Mouse (Mus musculus) frontal cortex, postnatal 10 days (tissue): ENCODE measurements around the gene Dcun1d3.
A peak's percentile ranks its signal among the peaks of the same experiment; 100 is the strongest.

Source experiments
- DNase-seq, 2 experiments: peaks; one replicate each; pipeline ENCODE4 v3.0.0; 2022; ENCODE audit warnings: low spot score in 2 of 2, mixed read lengths in 1 of 2

Dcun1d3 gene

GRCm38 (mm10) chr7:119873050-119873449 is 23.0 kb downstream of the Dcun1d3 start:
- DNase-seq = no peak

GRCm38 (mm10) chr7:119872204-119872603 is 23.9 kb downstream of the Dcun1d3 start:
- DNase-seq = no peak

GRCm38 (mm10) chr7:119866136-119866535 is 30.0 kb downstream of the Dcun1d3 start:
- DNase-seq = no peak

DNA sequence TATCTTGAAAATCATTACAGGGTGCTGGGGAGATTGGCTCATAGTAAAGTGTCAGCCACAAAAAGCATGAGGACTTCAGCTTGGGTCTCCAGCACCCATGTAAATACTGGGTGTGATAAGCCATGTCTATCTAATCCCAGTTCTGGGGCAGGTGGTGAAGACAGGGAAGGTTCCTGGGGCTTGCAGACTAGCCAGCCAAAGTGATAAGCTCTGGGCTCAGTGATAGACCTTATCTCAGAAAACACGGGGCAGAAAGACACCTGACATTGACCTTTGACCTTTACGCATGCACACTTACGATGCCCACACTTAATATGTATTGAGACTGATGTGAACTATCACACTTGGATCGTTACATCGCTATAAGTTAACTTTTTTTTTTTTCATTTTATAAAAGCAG is 31.6 kb downstream of the Dcun1d3 start:
- no peak for DNase-seq

DNA sequence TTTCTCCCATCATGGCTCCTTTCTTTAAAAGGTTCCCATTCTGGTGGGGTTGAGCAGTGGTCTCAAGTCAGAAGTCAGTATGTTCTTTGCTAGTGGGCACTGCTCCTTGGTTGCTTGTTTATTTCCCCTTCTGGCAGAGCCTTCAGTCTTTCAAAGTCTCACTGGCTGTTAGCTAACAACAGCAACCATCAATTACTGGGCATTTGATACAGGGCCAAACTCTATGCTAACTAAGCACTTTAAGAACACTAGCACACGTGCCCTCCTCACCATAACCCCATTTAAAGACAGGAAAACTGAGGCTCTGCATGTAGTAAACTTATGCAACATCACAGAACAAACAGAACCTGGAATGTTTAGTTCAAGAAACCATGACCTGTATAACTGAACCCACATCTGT is 33.9 kb downstream of the Dcun1d3 start:
- DNase-seq = no peak

- peak; percentile 19 to 28 for DNase-seq
Measured at GRCm38 (mm10) chr7:119861335-119862091, 34.6 kb downstream of the Dcun1d3 start.

DNA sequence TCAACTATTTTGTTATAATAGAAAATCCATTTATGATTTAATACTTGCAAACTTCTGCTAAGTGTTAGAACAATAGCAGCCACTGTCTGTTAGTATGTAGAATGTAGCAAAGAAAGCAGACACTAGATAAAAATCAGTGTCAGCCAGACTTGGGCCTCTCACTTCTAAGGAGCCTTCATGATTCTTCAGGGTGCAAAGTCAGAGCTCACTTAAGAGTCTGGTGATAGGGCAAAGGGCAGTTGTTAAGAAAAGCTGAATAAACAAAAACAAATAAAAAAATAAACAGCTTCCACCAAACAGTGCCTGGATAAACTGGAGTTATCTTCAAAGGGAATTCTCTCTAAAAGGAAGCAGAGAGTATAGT is 35.1 kb downstream of the Dcun1d3 start:
- no peak for DNase-seq

- DNase-seq = no peak
Measured at GRCm38 (mm10) chr7:119860554-119860953, 35.5 kb downstream of the Dcun1d3 start.

GRCm38 (mm10) chr7:119860116-119860515 is 36.0 kb downstream of the Dcun1d3 start:
- DNase-seq = no peak

- DNase-seq = peak in 1 of 2 experiments; percentile 12
Measured at GRCm38 (mm10) chr7:119859476-119859875, 36.6 kb downstream of the Dcun1d3 start.

- DNase-seq = no peak
Measured at GRCm38 (mm10) chr7:119855031-119855430, 41.1 kb downstream of the Dcun1d3 start.

DNA sequence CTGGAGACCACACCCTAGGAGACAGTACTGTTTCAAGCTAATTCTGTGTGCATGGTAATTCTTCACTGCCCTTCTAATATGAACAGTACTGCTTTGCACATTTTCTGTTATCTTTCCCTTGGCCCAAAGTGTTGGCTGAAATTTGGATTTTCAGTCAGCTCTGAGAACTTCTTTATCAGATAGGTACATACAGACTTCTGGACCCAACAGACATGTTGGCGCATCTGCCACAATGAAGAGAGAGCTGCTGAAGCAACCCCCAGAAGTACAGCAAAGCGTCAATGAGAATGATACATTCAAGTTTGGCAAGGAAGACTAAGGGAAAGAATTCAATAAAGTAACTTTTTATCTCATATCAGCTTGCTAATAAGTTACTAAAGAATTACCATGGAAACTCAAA is 41.7 kb downstream of the Dcun1d3 start:
- no peak for DNase-seq

GRCm38 (mm10) chr7:119853186-119853585 is 42.9 kb downstream of the Dcun1d3 start:
- no peak for DNase-seq

DNA sequence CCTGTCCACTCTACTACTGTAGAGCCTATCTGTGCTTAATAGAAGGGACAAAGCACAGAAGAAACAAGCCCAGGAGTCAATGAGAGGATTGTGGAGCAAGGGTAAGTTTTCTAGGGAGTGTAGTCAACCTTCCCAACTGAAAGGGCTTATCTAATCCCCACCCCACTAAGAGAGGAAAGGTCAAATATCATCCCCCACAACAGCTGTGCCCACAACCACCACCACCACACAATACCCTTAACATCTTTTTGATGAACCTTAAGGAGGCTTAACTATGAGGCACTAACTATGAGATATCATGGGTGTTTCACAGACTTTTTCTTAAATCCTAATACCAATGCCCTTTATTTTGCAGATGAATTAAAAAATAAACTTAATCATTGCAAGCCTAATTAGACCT is 43.6 kb downstream of the Dcun1d3 start:
- no peak for DNase-seq

DNA sequence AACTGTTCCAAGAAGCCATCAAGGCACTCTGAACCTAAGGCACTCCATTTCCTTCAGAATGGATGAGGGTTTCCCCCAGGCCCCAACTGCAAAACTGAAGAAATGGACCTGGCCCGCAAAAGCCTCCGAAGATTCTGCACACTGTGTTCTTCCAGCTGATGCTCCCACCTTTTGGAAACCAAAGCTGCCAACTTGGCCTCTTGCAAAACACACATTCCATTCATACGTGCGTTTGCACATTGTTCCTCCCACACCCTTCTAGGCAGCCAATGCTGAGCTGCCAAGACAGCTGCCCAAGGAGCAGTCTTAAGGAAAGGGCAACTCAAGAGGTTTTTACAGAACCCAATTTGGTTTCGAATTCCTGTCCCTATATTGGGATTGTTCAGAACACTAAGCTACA is 45.4 kb downstream of the Dcun1d3 start:
- no peak for DNase-seq

- DNase-seq = peak; percentile 14 to 64
Measured at GRCm38 (mm10) chr7:119849096-119849495, 47.0 kb downstream of the Dcun1d3 start.

DNA sequence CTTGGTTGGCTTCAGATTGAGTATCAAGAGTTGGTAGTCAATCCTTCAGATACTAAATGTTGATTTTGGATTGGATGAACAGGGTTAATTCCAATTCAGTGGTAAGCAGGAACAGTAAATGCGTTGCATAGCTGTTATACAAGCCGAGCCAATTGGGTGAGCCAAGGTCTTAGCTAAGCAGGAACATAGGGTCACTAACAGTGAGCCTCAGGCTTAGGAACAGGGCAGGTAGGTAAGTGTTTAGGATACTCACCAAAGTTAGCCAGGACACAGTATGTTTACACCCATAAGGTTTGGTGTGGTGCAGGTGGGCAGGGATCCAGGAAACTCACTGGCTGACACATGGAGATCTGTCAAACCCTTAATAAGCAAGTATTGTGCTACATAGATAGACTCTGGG is 48.7 kb downstream of the Dcun1d3 start:
- DNase-seq = no peak

DNA sequence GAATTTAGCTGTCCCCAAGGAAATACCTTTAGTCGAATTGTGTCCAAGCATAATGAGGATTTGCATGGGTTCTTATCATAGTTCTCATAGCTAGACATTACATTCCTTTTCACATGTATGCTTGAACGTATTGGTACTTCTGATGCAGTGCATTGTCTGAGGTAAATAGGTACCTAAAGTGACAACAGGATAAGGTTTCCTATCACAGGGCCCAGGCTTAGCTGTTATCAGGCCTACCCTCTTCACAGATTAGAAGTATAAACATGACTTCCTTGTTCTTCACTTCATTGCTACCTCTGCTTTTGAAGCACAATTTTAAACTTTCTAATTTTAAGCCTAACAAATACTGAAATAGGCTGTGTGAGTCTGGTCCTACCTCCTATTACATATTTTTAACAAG is 50.6 kb downstream of the Dcun1d3 start:
- DNase-seq = no peak

DNA sequence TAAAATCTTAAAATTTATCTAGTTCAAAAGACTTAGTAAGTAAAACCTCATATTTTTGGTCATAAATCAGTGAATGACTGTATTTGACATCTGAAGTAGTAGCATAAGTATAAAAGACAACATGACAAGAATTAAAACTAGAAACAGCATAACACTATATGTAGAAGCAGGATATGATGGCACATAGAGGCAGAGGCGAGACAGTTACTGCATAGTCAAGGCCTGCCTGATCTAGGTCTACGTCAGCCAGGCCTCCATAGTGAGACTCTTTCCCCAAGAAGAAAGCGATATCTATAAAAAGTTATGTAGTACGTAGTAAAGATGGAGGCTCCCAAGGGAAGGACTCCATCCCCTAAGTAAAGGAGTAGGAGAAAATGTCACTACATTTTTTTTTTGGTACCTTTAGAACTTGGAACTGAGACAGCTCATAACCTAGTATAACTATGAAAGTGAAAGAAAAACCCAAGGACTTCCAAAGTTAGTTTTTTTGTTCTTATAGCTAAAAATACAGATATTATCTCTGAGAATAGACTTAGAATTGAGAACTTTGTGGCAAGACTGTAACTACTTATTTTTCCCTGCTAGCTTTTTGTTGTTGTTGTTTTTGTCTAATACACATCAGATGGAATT is 54.2 kb downstream of the Dcun1d3 start:
- no peak for DNase-seq

DNA sequence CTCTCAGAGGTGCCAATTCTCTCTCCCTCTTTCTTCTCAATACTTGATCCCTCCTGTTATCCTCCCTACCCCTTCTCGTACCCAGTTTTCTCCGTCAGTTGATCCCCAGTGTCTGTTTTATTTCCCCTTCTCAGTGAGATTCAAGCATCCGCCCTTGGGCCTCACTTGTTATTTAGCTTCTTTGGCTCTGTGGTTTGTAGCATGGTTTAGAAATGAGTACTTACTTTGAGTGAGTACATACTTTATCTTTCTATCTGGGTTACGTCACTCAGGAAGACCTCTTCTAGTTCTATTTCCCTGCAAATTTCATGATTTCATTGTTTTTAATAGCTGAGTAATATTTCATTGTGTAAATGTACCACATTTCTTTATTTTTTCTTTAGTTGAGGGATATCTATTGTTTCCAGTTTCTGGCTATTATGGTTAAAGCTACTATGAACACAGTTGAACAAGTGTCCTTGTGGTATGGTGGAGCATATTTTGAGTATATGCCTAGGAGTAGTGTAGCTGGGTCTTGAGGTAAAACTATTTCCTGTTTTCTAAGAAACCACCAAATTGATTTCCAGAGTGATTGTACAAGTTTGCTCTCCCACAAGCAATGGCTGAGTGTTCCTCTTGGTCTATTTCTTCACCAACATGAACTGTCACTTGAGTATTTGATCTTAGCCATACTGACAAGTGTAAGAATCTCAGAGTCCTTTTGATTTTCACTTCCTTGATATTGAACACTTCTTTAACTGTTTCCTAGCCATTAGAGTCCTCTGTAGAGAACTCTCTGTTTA is 59.9 kb downstream of the Dcun1d3 start:
- DNase-seq = no peak

DNA sequence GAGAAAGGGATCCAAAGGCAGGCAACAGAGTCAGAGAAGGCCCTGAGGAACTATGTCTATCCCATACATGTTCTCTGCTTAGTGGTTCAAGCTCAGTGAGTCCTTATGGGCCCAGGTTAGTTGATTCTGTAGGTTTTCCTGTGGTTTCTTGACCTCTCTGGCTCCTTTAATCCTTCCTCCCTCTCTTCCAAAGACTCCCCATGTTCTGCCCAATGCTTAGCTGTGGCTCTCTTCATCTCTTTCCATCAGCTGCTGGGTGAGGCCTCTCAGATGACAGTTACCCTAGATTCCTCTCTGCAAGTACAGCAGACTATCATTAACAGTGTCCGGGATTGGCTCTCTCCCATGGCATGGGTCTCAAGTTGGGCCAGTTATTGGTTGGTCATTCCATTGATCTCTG is 60.7 kb downstream of the Dcun1d3 start:
- DNase-seq = no peak

- DNase-seq = no peak
Measured at GRCm38 (mm10) chr7:119808723-119809122, 87.4 kb downstream of the Dcun1d3 start.

DNA sequence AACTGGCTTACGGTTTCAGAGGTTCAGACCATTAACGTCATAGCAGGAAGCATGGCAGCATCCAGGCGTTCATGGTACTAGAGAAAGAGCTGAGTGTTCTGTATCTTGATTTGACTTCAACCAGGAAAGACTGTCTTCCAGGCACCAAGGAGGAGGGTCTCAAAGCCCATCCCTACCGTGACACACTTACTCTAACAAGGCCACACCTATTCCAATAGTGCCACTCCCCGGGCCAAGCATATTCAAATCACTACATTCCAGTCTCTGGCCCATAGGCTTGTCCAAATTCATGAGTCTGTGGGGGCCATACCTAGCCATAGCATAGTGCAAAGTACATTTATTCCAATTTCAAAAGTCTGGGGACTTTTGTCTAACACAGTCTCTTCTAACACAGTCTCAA is 88.7 kb downstream of the Dcun1d3 start:
- DNase-seq = no peak
